Comparison of ENCODE assay signal across 32 mouse cellular contexts in genomic region chr9:107668916-107669315, GRCm38 (mm10). TPM values are rescaled to one million over a fixed set of nuclear protein-coding genes. Genes with fewer than 3 reads are reported as not detected.
DNase-seq lines count a peak whose midpoint lies in the region; ATAC-seq and TF ChIP-seq lines count a peak whose summit lies in the region.
"Had no signal": no experiment of that assay in that cellular context is flagged by ENCODE, and none has a peak within 500 bp of the region (broad histone marks: within the 10 kb centered on the region; RNA-seq: fewer than 3 reads in every experiment).

No protein-coding gene starts in this region.

- H3K9me3 ChIP-seq in kidney, embryonic 15.5 days (replicated peaks) = no peaks in the 10 kb centered on the region
- no peaks in the 10 kb centered on the region for H3K9me3 ChIP-seq in stomach, embryonic 15.5 days
- H3K9me3 ChIP-seq: heart, embryonic 15.5 days; hindbrain, embryonic 15.5 days; midbrain, embryonic 13.5 days; neural tube, embryonic 13.5 days had no signal

- DNase-seq in gastrocnemius, adult 2 months = no peak
- DNase-seq in gastrocnemius, postnatal 25 days = no peak
- DNase-seq in kidney, adult 11 months = no peak
- peak; percentile 81 for DNase-seq in liver, adult 2 months (ENCODE audit: extremely low read depth, low read depth, low spot score)
- DNase-seq in liver = no peak
- no peak for DNase-seq in left cerebral cortex, postnatal 14 days (ENCODE audit: low spot score in 2 of 2)
- DNase-seq: adrenal gland, adult 2 months; adrenal gland, postnatal 36 days; cerebellum, adult 2 months; cerebellum, postnatal 14 days; heart, postnatal 36 days; lung, adult 18-20 months; lung, postnatal 4 days; retina, postnatal 1 day; right cerebral cortex, postnatal 14 days; thymus, adult 2 months; thymus, postnatal 36 days had no signal

- H3K9ac ChIP-seq in kidney, embryonic 15.5 days = no peak overlapping the region
- H3K9ac ChIP-seq in liver, adult 2 months (ENCODE audit: low read depth, low read length) = peak overlapping the region; percentile 84
- H3K9ac ChIP-seq in stomach, embryonic 15.5 days = no peak overlapping the region
- H3K9ac ChIP-seq: heart, embryonic 15.5 days; hindbrain, embryonic 15.5 days; midbrain, embryonic 13.5 days; neural tube, embryonic 13.5 days had no signal

- peaks cover 25% of the 10 kb centered on the region for H3K79me2 ChIP-seq in liver, adult 2 months (ENCODE audit: control insufficient read depth, insufficient read depth, low read length)

- TF ChIP-seq CTCF in gastrocnemius, adult 2 months (IDR thresholded peaks at IDR 0.05) = no peak
- no peak for TF ChIP-seq CTCF in liver, adult 2 months (IDR thresholded peaks at IDR 0.05; ENCODE audit: low read depth, low read length)

- no peaks in the 10 kb centered on the region for H3K36me3 ChIP-seq in kidney, embryonic 15.5 days
- peaks cover 5% of the 10 kb centered on the region; the same call in 1 of the 2 replicates for H3K36me3 ChIP-seq in liver, adult 2 months (ENCODE audit: control insufficient read depth, insufficient read depth, low read length)
- H3K36me3 ChIP-seq in stomach, embryonic 15.5 days = no peaks in the 10 kb centered on the region
- H3K36me3 ChIP-seq: heart, embryonic 15.5 days; hindbrain, embryonic 15.5 days; midbrain, embryonic 13.5 days; neural tube, embryonic 13.5 days had no signal

- peak overlapping the region; percentile 97 for H3K27ac ChIP-seq in gastrocnemius, adult 2 months
- H3K27ac ChIP-seq in kidney, embryonic 15.5 days = no peak overlapping the region
- H3K27ac ChIP-seq in liver, adult 2 months (replicated peaks; ENCODE audit: insufficient read depth, low read depth, low read length) = peak overlapping the region; percentile 96
- H3K27ac ChIP-seq in stomach, embryonic 15.5 days = peak overlapping the region; percentile 49; the same call in 1 of the 2 replicates
- H3K27ac ChIP-seq: heart, embryonic 15.5 days; hindbrain, embryonic 15.5 days; midbrain, embryonic 13.5 days; neural tube, embryonic 13.5 days had no signal

- intact Hi-C loops in gastrocnemius, adult 2 months (cut with DNase I) = no loop called here
- intact Hi-C loops in left cerebral cortex, postnatal 14 days (cut with DNase I) = no loop called here

- H3K27me3 ChIP-seq in kidney, embryonic 15.5 days = peaks cover 23% of the 10 kb centered on the region
- H3K27me3 ChIP-seq in liver, adult 2 months (ENCODE audit: control insufficient read depth, insufficient read depth, low read length) = no peaks in the 10 kb centered on the region
- peaks cover 14% of the 10 kb centered on the region for H3K27me3 ChIP-seq in stomach, embryonic 15.5 days (replicated peaks)

- no peak overlapping the region for H3K4me2 ChIP-seq in kidney, embryonic 15.5 days
- H3K4me2 ChIP-seq in stomach, embryonic 15.5 days = no peak overlapping the region
- H3K4me2 ChIP-seq: heart, embryonic 15.5 days; hindbrain, embryonic 15.5 days; midbrain, embryonic 13.5 days; neural tube, embryonic 13.5 days had no signal

- 46% methylated on average over 3 of the region's 3 CpGs for WGBS in kidney, embryonic 15.5 days
- 46% methylated on average over 3 of the region's 3 CpGs for WGBS in liver, adult 2 months
- WGBS in stomach, embryonic 15.5 days = 68% methylated on average over 3 of the region's 3 CpGs

- no peak for TF ChIP-seq POLR2A in liver, adult 2 months (IDR thresholded peaks at IDR 0.05; ENCODE audit: extremely low read depth, insufficient read depth, low read length)

- no peak overlapping the region for H3K4me3 ChIP-seq in gastrocnemius, adult 2 months
- no peak overlapping the region for H3K4me3 ChIP-seq in kidney, embryonic 15.5 days (replicated peaks)
- no peak overlapping the region; the same call in 1 of the 2 replicates for H3K4me3 ChIP-seq in liver, adult 2 months (ENCODE audit: insufficient read depth, low read depth, low read length)
- no peak overlapping the region for H3K4me3 ChIP-seq in stomach, embryonic 15.5 days (replicated peaks)
- H3K4me3 ChIP-seq: erythroblast, embryonic 14.5 days; heart, embryonic 15.5 days; hindbrain, embryonic 15.5 days; midbrain, embryonic 13.5 days; neural tube, embryonic 13.5 days had no signal

- H3K4me1 ChIP-seq in kidney, embryonic 15.5 days = peaks cover 48% of the 10 kb centered on the region
- H3K4me1 ChIP-seq in liver, adult 2 months (ENCODE audit: control insufficient read depth, insufficient read depth, low read length) = peaks cover 29% of the 10 kb centered on the region
- H3K4me1 ChIP-seq in stomach, embryonic 15.5 days = peaks cover 16% of the 10 kb centered on the region

- ATAC-seq in kidney, embryonic 15.5 days (replicated peaks; ENCODE audit: low FRiP score) = 0 out of 2 replicates have a peak, but pooled peaks have one; percentile 22
- no peak; the same call in 1 of the 2 replicates for ATAC-seq in stomach, embryonic 15.5 days (ENCODE audit: insufficient read depth, low FRiP score, low read depth)
- ATAC-seq: activated CD4-positive, CD25-positive, alpha-beta regulatory T cell, adult 4 months; forebrain, embryonic 16.5 days; inflammation-experienced regulatory T-cells, adult 6 months; lung, postnatal 0 days; midbrain, embryonic 13.5 days had no signal

RNA-seq across cellular contexts. Expression of gene Slc38a3, which starts 0.4 kb away (rescaled TPM):
- 10 to 100 TPM; 60.8 to 94.7 TPM for total RNA-seq in gastrocnemius, adult 2 months (2021)
- total RNA-seq in gastrocnemius, postnatal 25 days (2021) = 10 to 100 TPM; 72.1 to 77.5 TPM
- polyA plus RNA-seq in kidney, embryonic 15.5 days (2015; fragmentation: Nextera tagmentation; extraction: Ambion mirVana) = 7.1 and 8.1 TPM in 2 replicates
- 982 and 1,378 TPM in 2 replicates for total RNA-seq in liver, adult 2 months (2014; rRNA removed)
- 3,567 and 4,585 TPM in 2 replicates for polyA plus RNA-seq in liver, adult 2 months (2012; rRNA removed)
- polyA plus RNA-seq in stomach, embryonic 15.5 days (2015; fragmentation: Nextera tagmentation; extraction: Ambion mirVana) = 19.5 and 28.6 TPM in 2 replicates
- total RNA-seq in left cerebral cortex, postnatal 14 days (2021) = 10 to 100 TPM; 79.5 to 87.1 TPM
- total RNA-seq: megakaryocyte-erythroid progenitor cell, adult 5-6 weeks had no signal
- polyA plus RNA-seq: activated CD4-positive, CD25-positive, alpha-beta regulatory T cell, adult 4 months; inflammation-experienced regulatory T-cells, adult 6 months had no signal

RNA-seq across cellular contexts. Expression of gene Gnat1, which starts 10.6 kb away (rescaled TPM):
- not detected for total RNA-seq in gastrocnemius, adult 2 months (2021)
- not detected for total RNA-seq in gastrocnemius, postnatal 25 days (2021)
- 3.9 and 4.6 TPM in 2 replicates for polyA plus RNA-seq in kidney, embryonic 15.5 days (2015; fragmentation: Nextera tagmentation; extraction: Ambion mirVana)
- total RNA-seq in liver, adult 2 months (2014; rRNA removed) = 3.2 and 6.3 TPM in 2 replicates
- polyA plus RNA-seq in liver, adult 2 months (2012; rRNA removed) = 5.5 and 7.1 TPM in 2 replicates
- 1.1 and 1.9 TPM in 2 replicates for polyA plus RNA-seq in stomach, embryonic 15.5 days (2015; fragmentation: Nextera tagmentation; extraction: Ambion mirVana)
- under 1 TPM; 0.42 to 0.66 TPM for total RNA-seq in left cerebral cortex, postnatal 14 days (2021)
- total RNA-seq: adrenal gland, postnatal 36 days; CH12.LX; gastrocnemius, adult 8-10 months; heart, postnatal 36 days; layer of hippocampus, adult 18-20 months; megakaryocyte-erythroid progenitor cell, adult 5-6 weeks had no signal
- polyA plus RNA-seq: erythroblast, embryonic 14.5 days had no signal

RNA-seq across cellular contexts. Expression of gene Gnai2, which starts 33.7 kb away (rescaled TPM):
- total RNA-seq in gastrocnemius, adult 2 months (2021) = 10 to 100 TPM; 59.9 to 77.7 TPM
- total RNA-seq in gastrocnemius, postnatal 25 days (2021) = 10 to 100 TPM; 73.2 to 87.6 TPM
- 403 and 424 TPM in 2 replicates for polyA plus RNA-seq in kidney, embryonic 15.5 days (2015; fragmentation: Nextera tagmentation; extraction: Ambion mirVana)
- 31.6 and 44.8 TPM in 2 replicates for total RNA-seq in liver, adult 2 months (2014; rRNA removed)
- polyA plus RNA-seq in liver, adult 2 months (2012; rRNA removed) = 117 and 122 TPM in 2 replicates
- 355 and 371 TPM in 2 replicates for polyA plus RNA-seq in stomach, embryonic 15.5 days (2015; fragmentation: Nextera tagmentation; extraction: Ambion mirVana)
- total RNA-seq in left cerebral cortex, postnatal 14 days (2021) = 100 to 1,000 TPM; 205 to 220 TPM

RNA-seq across cellular contexts. Expression of gene Sema3f, which starts 41.4 kb away (rescaled TPM):
- total RNA-seq in gastrocnemius, adult 2 months (2021) = 1 to 10 TPM; 6.3 to 9.2 TPM
- total RNA-seq in gastrocnemius, postnatal 25 days (2021) = 1 to 10 TPM; 5.9 to 9.7 TPM
- polyA plus RNA-seq in kidney, embryonic 15.5 days (2015; fragmentation: Nextera tagmentation; extraction: Ambion mirVana) = 21.3 and 23.9 TPM in 2 replicates
- 3.5 and 4.6 TPM in 2 replicates for total RNA-seq in liver, adult 2 months (2014; rRNA removed)
- polyA plus RNA-seq in liver, adult 2 months (2012; rRNA removed) = 6.7 and 8.9 TPM in 2 replicates
- 19.7 and 21.3 TPM in 2 replicates for polyA plus RNA-seq in stomach, embryonic 15.5 days (2015; fragmentation: Nextera tagmentation; extraction: Ambion mirVana)
- 10 to 100 TPM; 11.7 to 16.2 TPM for total RNA-seq in left cerebral cortex, postnatal 14 days (2021)
- polyA plus RNA-seq: activated CD4-positive, CD25-positive, alpha-beta regulatory T cell, adult 4 months; erythroblast, embryonic 14.5 days; inflammation-experienced regulatory T-cells, adult 6 months had no signal

RNA-seq across cellular contexts. Expression of gene Sema3b, which starts 59.9 kb away (rescaled TPM):
- 10 to 100 TPM; 11.2 to 17.9 TPM for total RNA-seq in gastrocnemius, adult 2 months (2021)
- total RNA-seq in gastrocnemius, postnatal 25 days (2021) = 10 to 100 TPM; 18.1 to 19.4 TPM
- polyA plus RNA-seq in kidney, embryonic 15.5 days (2015; fragmentation: Nextera tagmentation; extraction: Ambion mirVana) = 21.1 and 22.5 TPM in 2 replicates
- 0.13 and 0.37 TPM in 2 replicates for total RNA-seq in liver, adult 2 months (2014; rRNA removed)
- 0.68 and 0.83 TPM in 2 replicates for polyA plus RNA-seq in liver, adult 2 months (2012; rRNA removed)
- 13.2 and 16.5 TPM in 2 replicates for polyA plus RNA-seq in stomach, embryonic 15.5 days (2015; fragmentation: Nextera tagmentation; extraction: Ambion mirVana)
- total RNA-seq in left cerebral cortex, postnatal 14 days (2021) = 1 to 10 TPM; 3.2 to 3.8 TPM
- polyA plus RNA-seq: activated CD4-positive, CD25-positive, alpha-beta regulatory T cell, adult 4 months; erythroblast, embryonic 14.5 days; inflammation-experienced regulatory T-cells, adult 6 months had no signal

Comparison
In these comparisons a context has a peak if more than half of its experiments do, and no peak if none do; other contexts are left out.
1. RNA of gene Slc38a3, which starts 0.4 kb away (total RNA-seq): 982 to 1,378 TPM in liver, adult 2 months; 60.8 to 94.7 TPM in gastrocnemius, adult 2 months, 79.5 to 87.1 TPM in left cerebral cortex, postnatal 14 days and 72.1 to 77.5 TPM in gastrocnemius, postnatal 25 days; every median in the first group is over 10 times any median in the second.